Mouse (Mus musculus) gastrocnemius, adult 8-10 months (tissue): ENCODE measurements around the gene Gk5. TPM values are rescaled to one million over a fixed set of nuclear protein-coding genes. Genes with fewer than 3 reads are reported as not detected.
"Not testable (repeated sequence)": the region's sequence is repeated elsewhere in the genome, so short reads cannot be mapped to it uniquely, and the experiment has no call there.

Experiments used
- DNase-seq, 2 experiments: peaks; one replicate each; pipeline ENCODE4 v3.0.0; 2022; ENCODE audit warnings: low spot score in 2 of 2
- total RNA-seq, 4 experiments: library from RNA; stranded (reverse); gene quantifications; 2 replicates each; pipeline ENCODE4 v1.2.4; 2022

Gene Gk5
- total RNA-seq, 4 experiments from 2014 or later: 1.0 to 1.7 (median 1.3) TPM

DNA sequence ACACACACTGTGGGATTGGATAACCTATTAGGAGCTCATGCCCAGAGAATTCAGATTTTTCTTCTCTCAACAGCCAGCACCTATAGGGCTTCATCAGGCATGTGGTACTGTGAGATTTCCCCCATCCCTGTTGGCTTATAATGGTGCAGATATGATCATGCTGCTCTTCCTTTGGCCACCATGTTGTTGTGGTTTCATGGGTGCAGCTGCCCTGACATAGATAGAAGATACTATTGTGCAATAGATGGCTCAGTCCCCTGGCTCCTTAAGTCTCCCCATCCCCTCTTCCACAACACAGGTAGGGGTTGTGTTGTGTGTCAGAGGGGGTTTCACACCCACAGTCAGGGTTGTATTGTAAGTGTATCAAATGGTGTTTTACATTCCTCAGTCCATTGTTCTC, 25.7 kb downstream of the Gk5 start:
- no peak for DNase-seq

DNA sequence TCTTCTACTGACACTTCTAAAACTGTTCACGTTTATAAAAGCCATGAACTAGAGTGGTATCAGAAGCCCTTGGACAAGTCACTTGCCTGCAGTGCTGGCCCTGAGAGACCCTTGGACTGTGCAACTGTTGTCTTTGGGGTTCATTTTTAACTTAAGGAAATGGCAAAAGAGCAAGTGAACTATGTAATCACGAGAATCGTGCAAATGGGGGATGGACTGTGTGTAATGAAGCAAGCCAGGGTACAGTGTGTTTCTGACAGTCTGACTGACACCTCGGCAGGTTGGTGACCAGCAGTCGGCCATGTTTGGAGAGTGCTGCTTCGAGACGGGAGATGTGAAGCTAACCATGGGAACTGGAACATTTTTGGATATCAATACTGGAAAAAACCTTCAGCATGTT, 33.6 kb downstream of the Gk5 start:
- no peak for DNase-seq

DNA sequence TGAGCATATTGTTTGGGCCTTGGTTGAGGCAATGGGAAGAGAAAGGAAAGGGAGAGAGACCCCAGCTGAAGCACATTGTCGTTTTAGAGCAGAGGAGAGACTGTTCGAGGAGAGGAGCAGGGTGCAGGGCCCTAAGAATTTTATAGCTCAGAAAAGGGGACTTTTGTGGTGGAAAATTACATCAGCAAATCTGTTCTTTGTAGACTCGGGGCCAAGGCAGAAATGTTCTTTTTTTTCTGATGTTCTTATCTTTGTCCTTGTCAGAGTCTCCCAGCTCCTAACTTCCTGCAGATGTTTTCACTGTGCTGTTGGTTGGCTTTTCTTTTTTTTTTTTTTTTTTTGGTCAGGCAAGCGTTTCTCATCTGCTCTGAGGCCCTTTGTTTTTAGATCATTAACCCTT, 39.3 kb downstream of the Gk5 start:
- no peak for DNase-seq

DNA sequence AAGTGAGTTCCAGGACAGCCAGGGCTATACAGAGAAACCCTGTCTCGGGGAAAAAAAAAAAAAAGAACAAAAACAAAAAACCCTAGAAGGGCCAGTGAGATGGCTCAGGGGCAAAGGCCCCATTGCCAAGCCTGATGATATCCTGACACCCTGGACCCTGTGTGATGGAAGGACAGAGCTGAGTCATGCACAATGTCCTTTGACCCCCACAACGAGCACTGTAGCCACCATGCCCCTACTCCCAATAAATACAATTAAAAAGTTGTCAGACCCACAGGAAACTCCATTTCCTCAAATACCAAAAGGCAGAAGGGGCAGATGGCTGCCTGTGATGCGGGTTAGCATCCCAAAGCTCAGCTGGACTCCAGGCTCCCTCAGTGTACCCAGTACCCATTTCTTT, 39.9 kb downstream of the Gk5 start:
- no peak for DNase-seq

DNA sequence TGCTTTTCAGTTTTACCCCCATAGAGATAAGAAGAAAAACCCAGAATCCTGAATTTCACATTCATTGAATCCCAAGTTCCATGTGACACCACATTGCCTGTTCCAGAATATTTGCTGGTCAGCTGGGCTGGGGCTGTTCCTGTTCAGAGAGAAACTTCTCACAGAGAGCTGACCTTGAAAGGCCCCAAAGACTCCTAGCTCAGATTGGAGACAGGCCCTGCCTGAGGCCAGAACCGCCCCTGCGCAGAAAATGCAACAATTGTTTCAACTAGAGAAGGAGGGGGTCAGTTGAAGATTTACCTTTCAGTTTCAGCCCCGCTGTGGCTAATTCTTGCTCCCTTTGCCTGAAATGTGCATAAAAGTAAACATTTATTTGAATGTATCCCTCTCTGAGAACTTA, 41.6 kb downstream of the Gk5 start:
- no peak for DNase-seq

DNA sequence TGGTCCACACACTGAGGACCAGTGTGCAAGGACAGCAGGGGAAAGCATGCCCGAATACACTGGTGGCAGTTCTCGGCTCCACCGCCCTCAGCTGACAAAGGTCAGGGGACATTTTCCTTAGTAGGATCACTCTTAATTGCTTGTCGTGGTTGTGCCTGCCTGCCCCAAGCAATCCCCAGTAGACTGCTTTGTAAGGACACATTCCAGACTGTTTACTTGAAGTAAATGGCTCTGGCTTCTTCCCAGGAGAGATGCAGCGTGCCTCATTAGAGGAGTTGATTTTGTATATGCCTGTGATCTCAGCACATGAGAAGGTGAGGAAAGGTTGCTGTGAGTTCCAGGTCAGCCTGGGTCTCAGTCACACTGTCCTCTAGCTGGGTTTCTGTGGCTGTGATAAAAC, 43.3 kb downstream of the Gk5 start:
- DNase-seq: no peak

DNA sequence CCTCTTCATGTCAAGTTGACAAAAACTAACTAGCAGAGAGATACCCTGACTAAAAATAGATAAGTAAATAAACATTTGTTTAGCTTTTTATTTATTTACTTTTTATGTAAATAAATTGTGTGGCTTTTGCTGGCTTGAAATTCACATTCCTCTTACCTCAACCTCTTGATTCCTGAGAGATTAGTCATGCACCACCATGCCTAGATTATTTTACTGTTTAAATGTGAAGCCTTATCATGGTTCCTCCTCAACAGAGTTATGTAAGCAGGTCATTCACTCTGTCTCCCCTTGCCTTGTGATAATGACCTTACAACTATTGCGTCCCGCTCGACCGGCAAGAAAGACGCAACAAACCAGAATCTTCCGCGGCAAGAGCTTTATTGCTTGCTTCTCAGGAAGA, 44.3 kb downstream of the Gk5 start:
- no peak for DNase-seq

DNA sequence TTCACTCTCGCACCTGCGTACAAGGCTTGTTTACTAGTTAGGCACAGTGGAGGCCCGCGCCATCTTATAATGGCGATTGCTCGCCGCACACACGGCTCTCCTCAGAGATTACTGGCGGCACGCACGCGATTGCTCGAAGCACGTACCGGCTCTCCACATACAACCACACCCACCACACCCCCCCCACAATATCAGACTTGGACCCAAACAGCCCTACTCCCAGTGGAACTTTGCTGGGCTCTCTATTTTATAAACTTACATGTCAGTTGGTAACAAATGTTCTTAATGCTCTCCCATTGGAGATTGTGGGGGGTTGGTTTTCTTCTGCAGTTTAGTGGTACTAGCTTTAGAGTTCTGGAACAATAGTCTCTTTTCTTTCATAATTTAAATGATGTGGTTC, 44.8 kb downstream of the Gk5 start:
- DNase-seq: not testable (repeated sequence)

DNA sequence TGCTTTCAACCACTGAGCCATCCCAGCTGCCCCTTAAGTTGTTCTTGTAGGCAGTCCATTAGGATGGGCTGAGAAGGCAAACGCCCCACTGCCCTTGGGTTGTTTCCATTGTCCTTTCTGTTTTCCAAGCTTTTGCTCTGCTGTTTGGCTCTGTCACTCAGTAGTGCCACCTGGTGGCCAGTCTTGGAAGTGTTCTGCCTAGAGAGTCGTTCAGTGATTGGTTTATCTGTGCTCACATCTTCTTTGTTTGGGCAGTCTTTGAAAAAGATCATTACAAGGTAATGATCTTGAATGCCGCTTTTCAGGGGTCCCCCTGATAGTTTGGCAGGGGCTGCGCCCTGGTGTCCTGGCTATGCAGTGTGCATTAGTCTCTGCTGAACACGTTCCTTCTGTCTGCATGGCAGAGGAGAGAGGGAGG, 48.0 kb downstream of the Gk5 start:
- peak; percentile 37 to 38 for DNase-seq

DNA sequence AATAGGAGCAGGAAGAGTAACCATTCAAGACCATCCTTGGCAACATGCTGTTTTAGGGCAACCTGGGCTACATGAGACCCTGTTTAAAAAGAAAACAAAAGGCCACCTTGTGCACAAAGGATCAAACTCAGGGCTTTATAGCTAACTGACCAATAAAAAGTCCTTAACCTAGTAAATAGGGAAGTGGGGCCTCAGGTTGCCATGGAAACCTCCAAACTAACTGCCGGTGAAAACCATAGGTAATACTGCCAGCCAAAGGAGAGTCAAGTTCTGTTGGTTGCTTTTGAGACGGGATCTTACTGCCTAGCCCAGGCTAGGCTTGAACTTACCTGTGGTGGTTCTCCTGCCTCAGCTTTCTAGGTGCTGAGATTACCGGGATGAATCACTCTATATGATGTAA, 51.4 kb downstream of the Gk5 start:
- DNase-seq: no peak

DNA sequence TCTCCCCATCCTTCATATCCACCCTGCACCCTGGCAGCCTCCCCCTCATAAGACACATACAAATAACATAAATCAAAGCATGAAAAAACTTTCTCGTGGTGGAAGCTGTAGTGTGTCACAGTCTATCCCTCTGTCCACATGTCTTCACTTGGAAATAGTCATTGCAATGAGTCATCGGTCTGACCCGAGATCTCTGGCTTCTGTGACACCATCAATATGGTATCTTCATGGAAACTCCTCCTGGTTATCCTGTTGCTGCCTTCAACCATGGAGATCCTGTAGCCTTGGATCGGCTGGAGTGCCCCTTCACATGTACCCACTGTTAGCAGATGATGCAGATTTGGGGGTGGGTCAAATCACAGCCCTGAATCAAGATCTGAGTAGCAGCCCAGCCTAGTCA, 65.7 kb downstream of the Gk5 start:
- no peak for DNase-seq

DNA sequence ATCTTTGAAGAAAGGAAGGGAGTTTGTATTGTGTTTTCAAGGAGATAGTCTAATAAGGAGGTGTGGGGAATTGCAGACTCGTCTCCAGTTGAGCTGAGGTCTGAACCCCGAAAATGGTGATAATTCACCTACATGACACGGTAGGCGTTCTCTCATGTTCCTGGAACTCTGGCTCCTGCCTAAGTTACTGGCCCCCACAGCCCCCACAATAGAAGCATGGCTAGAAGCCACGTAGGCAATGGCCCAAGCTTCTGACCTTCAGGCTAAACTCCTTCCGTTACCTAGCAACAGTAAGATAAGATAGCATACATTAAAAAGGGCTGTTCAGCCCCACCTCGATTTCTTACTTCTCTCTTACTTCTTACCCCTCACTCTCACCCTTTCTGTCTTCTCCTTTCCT, 67.5 kb downstream of the Gk5 start:
- no peak for DNase-seq

DNA sequence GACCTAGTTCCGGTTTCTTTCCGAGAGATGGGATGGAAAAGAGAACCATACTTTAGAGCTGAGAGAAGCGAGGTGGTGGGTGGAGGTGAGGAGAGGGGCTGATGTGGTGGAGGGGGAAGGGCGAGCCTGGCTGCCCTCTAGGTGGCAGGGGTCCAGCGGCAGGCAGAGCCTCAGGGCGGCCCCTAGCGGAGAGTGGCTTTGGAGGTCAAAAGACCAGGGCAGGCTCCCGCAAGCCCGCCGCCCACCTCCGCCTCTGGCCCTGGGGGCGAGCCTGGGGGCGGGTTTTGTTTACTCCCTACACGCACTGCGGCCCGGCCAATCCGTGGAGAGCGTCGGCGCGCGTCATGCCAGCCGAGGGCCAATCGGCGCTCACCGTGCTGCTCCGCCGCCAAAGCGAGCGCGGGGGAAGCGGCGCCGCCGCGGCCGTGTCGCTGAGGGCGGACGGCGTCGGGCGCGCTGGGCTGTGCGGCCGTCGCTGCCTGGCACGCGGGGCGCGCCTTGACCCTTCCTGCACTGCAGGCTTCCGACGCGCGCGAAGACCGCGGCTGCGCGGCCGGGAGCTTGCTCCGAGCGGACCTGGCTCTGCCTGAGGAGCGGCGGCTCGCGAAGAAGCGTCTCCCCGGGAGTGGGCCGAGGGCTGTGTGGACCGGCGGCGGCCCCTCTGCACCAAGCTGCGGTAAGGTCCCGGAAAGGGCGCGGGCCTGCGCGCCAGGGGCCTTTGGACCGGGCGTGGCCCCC, 76.9 kb downstream of the Gk5 start, which contains the start of gene Tfdp2:
Gene Tfdp2, plus strand, starts transcription at position 391 of the 738 bp plus-strand sequence.
- DNase-seq: peak; percentile 81 to 91

DNA sequence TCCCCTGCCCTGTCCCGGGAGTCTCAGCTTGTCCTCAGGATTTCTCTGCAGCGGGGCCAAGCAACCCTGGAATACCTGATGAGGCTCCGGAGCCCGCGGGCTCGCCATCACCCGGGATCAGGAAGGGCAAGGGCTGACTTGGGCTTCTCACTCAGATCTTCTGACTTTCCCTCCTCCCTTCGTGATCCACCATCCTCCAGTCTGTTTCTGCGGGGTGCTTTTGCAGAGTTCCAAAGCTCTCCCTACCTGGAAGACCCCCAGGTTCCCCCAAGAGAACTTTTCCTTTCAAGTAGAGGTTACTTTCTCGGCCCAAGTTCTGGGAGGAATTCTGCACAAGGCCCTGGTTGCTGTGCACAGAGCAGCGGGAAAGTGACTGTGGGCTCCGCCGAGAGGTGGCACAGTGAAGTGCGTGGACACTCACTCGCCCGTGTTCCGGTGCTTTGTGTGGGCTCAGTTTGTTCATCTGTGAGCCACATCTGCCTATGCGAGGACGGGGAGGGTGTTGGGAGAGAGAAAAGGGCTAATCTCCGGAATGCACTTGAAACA, 77.5 kb downstream of the Gk5 start:
- DNase-seq: peak; percentile 20 to 23

DNA sequence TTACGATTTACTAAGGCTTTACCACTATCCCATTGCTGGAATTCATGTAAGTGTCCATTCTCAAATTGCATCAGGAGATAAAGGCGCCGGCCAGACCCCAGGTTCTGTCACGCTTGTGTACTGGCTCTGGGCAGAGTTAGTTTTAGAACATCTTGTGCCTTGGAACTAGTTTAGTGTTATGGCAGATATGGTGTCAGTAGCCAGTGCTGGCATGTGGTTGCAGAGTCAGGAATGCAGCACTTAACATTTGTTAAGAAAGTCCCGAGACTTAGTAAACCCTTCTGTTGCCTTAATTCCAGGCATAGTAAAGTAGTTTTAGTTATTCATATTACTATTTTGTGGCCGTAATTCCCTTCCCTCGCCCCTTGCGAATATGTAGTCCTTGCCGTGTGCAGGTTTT, 78.6 kb downstream of the Gk5 start:
- peak; percentile 45 to 51 for DNase-seq

DNA sequence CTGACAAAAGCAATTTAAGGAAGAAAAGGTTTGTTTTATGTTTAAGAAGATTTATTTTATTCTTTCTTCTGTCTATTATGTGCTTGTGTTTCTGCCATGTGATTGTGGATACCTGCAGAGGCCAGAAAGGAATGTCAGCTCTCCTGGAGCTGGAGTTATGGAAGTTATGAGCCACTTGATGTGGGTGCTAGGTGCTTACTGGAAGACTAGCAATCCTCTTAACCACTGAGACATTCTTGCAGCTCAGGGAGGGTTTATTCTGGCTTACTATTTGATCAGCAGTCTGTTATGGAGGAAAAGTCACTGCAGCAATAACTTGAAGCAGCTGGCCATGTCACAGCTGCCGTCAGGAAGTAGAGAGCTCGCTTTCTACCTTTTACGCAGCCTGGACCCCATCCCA, 84.5 kb downstream of the Gk5 start:
- no peak for DNase-seq

DNA sequence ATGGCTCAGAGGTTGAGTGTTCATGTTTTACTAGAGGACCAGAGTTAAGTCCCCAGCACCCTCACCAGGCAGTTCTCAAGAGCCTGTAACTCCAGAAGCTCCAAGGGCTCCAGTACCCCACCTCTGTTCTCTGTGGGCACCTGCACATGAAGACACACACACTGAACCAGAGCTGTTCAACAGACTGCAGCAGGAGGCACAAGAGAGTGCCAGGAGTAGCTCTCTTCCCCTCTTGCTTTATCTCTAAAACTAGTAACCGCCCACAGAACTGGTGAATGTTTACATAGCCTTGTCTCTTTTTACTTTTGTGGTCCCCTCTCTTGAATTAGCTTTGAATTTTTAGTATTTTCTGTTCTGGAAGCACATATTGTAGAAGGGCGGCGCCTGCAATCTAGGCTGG, 88.3 kb downstream of the Gk5 start:
- no peak for DNase-seq

DNA sequence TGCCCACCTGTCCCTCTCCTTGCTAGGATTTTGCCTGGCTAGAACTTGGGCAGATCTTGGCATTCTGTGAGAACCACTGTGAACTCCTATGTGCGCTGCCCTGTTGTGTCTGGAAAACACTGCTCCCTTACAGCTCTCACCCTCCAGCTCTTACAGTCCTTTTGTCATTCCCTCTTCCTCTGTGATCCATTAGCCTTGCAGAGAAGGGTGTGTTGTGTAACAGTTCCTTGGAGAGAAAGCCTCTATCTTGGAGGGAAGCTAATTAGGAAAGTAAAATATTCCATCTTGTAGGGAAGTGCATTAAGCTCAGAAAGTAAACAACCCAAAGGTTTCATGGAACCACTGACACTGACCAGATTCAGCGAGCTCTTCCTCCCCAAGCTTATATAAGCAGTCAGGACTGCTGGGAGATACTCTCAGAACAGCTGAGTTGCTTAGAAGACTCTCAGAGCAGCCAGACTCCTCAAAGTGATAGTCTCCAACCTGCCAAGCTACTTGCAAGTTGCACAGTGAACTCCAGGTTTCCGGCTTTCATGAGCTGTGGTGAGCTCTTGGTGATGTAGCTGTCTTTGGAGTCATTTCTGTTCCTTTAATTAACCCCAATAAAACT, 94.0 kb downstream of the Gk5 start:
- no peak for DNase-seq

DNA sequence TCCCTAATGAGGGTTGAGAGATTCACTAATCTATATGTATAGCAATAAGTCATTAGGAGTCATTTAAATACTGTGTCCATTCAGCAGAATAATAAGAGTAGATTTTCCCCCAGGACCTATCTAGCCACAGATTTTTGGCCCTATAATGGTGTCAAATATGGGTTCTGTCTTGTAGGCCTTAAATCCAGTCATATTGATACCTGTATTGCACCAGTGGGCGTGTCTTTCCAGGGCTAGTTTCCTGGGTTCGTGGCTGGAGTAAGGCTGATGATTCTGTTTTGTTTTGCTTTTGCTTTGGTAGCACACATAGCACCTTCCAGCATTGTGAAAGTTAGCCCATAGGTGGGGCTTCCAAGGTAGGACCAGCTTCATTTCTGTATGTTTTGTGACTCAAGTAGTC, 95.0 kb downstream of the Gk5 start:
- DNase-seq: no peak

DNA sequence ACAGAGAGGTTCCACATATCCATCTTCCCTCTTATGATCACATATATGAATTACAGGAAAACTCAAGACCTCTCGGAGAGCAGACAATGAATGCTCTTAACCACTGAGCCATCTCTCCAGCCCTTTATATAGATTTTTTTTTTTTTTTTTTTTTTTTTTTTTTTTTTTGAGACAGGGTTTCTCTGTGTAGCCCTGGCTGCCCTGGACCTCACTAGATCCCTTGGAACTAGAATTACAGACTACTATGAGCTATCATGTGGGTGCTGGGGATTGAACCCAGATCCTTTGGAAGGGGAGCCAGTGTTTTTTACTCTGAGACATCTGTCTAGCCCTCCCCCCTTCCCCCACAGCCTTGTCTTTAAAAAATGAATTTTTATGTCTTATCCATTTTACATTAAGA, 98.1 kb downstream of the Gk5 start:
- no peak for DNase-seq

DNA sequence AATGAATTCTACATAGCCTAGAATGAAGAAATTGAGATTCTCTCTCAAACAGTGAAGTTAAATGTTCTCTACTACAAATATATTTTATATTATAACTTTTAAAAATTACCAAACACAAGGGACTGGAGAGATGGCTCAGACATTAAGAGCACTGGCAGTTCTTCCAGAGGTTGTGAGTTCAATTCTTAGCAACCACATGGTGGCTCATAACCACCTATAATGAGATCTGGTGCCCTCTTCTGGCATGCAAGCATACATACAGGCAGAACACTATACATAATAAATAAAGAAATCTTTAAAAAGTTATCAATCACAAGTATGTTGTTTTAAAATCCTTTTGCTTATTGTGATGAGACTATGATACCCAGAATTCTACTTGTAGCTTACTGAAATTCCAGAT, 98.6 kb downstream of the Gk5 start:
- DNase-seq: no peak

DNA sequence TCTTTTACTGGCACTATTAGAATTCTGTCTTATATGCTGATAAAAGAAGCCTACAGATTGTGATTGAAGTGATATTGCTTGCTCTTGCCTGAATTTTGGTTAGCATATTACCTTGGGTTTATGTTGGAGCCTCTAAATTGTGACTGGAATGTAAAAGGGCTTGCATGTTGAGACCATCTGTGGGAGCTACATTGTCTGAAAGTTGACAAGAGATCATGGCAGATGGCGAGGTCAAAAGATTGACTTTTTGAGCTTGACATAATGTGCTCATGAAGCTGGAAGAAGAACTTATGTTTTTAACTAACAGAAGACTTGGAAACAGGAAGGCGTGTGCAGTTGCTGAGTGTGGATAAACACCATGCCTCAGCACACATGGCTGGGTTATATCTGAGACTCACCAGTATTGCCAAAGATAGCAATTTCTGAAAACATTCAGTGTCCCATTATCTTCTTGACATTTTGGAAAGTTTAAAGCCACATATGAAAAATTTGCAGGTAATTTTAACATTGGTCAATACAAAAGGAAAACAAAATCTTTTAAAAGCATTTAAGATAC, 100.0 kb downstream of the Gk5 start:
- DNase-seq: no peak

DNA sequence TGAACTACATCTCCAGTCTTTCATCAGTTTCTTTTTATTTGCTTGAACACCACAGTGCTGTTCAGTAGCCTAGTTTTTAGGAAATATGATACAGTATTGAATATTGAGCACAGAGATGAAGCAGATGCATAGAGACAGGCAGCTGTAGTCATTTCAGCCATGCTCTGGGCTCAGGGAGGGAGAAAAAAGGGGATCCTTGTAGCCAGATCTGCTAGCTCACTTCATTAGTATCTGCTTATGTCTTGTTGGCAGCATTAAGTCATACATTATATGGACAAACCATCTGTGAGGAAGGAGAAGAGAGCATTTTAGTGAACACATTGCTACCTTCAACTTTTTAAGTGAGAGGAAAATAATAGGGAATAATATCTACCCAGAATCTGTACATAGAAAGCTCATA, 101.3 kb downstream of the Gk5 start:
- DNase-seq: no peak
